18 mouse cellular contexts compared by ENCODE assay signal in the genomic region with DNA sequence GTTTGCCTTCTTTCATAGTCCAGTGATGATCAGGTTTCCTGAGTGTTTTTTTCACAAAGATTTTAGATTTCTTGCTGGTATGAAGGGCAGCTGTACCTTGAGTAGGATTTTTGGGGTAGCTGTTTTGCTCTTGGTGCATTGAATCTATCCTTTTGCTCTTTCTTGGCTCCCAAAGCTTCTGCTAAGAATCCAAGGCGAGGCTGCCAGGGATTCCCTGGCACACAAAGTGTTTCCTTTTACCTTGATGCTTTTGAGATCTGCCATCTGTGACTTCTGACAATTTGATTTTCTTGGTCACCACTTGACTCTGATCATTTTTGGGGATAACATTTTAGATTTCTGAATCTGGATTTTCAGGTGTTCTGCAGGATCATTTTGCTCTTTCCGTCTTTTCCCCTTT.
"Had no signal": no experiment of that assay in that cellular context is flagged by ENCODE, and none has a peak within 500 bp of the region (broad histone marks: within the 10 kb centered on the region; RNA-seq: fewer than 3 reads in every experiment).

No protein-coding gene starts in this region.

- H3K27me3 ChIP-seq: midbrain, embryonic 12.5 days; neural tube, embryonic 13.5 days; neural tube, embryonic 15.5 days had no signal

- DNase-seq: lung, embryonic 14.5 days; lung, postnatal 10 days; lung, postnatal 4 days; midbrain, embryonic 14.5 days; retina, postnatal 1 day; right cerebral cortex, adult 18-20 months; right cerebral cortex, postnatal 25 days; right cerebral cortex, postnatal 4 days; spleen, adult 18-20 months; thymus, adult 18-20 months; thymus, postnatal 14 days; thymus, postnatal 36 days had no signal

- ATAC-seq: midbrain, embryonic 16.5 days had no signal

- H3K4me3 ChIP-seq: midbrain, embryonic 10.5 days; midbrain, embryonic 12.5 days; myocyte; neural tube, embryonic 13.5 days; neural tube, embryonic 15.5 days had no signal

- H3K4me1 ChIP-seq: midbrain, embryonic 12.5 days; neural tube, embryonic 13.5 days; neural tube, embryonic 15.5 days had no signal

- H3K27ac ChIP-seq: midbrain, embryonic 10.5 days; midbrain, embryonic 12.5 days; neural tube, embryonic 13.5 days; neural tube, embryonic 15.5 days had no signal
